In genomic region chr1:160377337-160378336, GRCm38 (mm10) we compare ENCODE assay signal across 8 mouse cellular contexts.
DNase-seq lines count a peak whose midpoint lies in the region; ATAC-seq and TF ChIP-seq lines count a peak whose summit lies in the region.

No protein-coding gene starts in this region.

- ATAC-seq in neural tube, embryonic 11.5 days (ENCODE audit: insufficient read depth, low FRiP score, low TSS enrichment) = no peak
- ATAC-seq in embryonic facial prominence, embryonic 15.5 days (ENCODE audit: insufficient number of reproducible peaks, low FRiP score, low TSS enrichment, low read depth) = peak; percentile 70
- ATAC-seq in kidney, postnatal 0 days (replicated peaks; ENCODE audit: low FRiP score, low read depth) = no peak
- no peak for ATAC-seq in liver, embryonic 14.5 days (ENCODE audit: insufficient read depth)

- H3K27me3 ChIP-seq in neural tube, embryonic 11.5 days (ENCODE audit: control insufficient read depth, insufficient read depth, low read length) = no peaks in the 10 kb centered on the region
- no peaks in the 10 kb centered on the region for H3K27me3 ChIP-seq in embryonic facial prominence, embryonic 15.5 days
- H3K27me3 ChIP-seq in kidney, postnatal 0 days (ENCODE audit: insufficient read depth, low read length) = no peaks in the 10 kb centered on the region
- no peaks in the 10 kb centered on the region for H3K27me3 ChIP-seq in liver, embryonic 14.5 days (ENCODE audit: control insufficient read depth, insufficient read depth, low read length)

- WGBS in neural tube, embryonic 11.5 days = 61% methylated on average over 10 of the region's 10 CpGs
- WGBS in bone marrow, adult 2 months = 54% methylated on average over 10 of the region's 10 CpGs
- 34% methylated on average over 10 of the region's 10 CpGs for WGBS in embryonic facial prominence, embryonic 15.5 days
- 54% methylated on average over 10 of the region's 10 CpGs for WGBS in kidney, postnatal 0 days
- WGBS in liver, embryonic 14.5 days (ENCODE audit: insufficient replicate concordance) = 62% methylated on average over 10 of the region's 10 CpGs

- peak; percentile 35 for DNase-seq in neural tube, embryonic 11.5 days (ENCODE audit: low spot score)
- no peak for DNase-seq in neural tube, embryonic 10.5 days (ENCODE audit: extremely low spot score, low spot score)
- DNase-seq in kidney, postnatal 0 days (ENCODE audit: low spot score) = peak; percentile 76
- DNase-seq in liver, embryonic 14.5 days (ENCODE audit: low read depth in 3 of 3, low spot score in 3 of 3) = no peak
- DNase-seq in ovary, postnatal 14 days (ENCODE audit: low spot score) = peak; percentile 27
- no peak for DNase-seq in urinary bladder, postnatal 25 days (ENCODE audit: low spot score)

- no peaks in the 10 kb centered on the region for H3K36me3 ChIP-seq in neural tube, embryonic 11.5 days (ENCODE audit: control insufficient read depth, insufficient read depth, low read length)
- H3K36me3 ChIP-seq in embryonic facial prominence, embryonic 15.5 days = no peaks in the 10 kb centered on the region
- no peaks in the 10 kb centered on the region for H3K36me3 ChIP-seq in kidney, postnatal 0 days (ENCODE audit: insufficient read depth, low read length)
- no peaks in the 10 kb centered on the region for H3K36me3 ChIP-seq in liver, embryonic 14.5 days (replicated peaks; ENCODE audit: control insufficient read depth, insufficient read depth, low read depth)

- TF ChIP-seq POLR2A in bone marrow, adult 2 months (IDR thresholded peaks at IDR 0.05; ENCODE audit: borderline replicate concordance, control insufficient read depth, low read depth, low read length) = no peak

- no peak for TF ChIP-seq EP300 in liver, embryonic 14.5 days (IDR thresholded peaks at IDR 0.05; ENCODE audit: low read depth)

- H3K27ac ChIP-seq in neural tube, embryonic 11.5 days (ENCODE audit: low read depth, low read length) = no peak overlapping the region
- H3K27ac ChIP-seq in bone marrow, adult 2 months (ENCODE audit: control insufficient read depth, insufficient read depth, low read depth, low read length, poor library complexity) = no peak overlapping the region
- H3K27ac ChIP-seq in embryonic facial prominence, embryonic 15.5 days (replicated peaks) = no peak overlapping the region
- H3K27ac ChIP-seq in kidney, postnatal 0 days = no peak overlapping the region
- H3K27ac ChIP-seq in liver, embryonic 14.5 days = no peak overlapping the region

- no peak overlapping the region for H3K9ac ChIP-seq in neural tube, embryonic 11.5 days (ENCODE audit: low read length)
- H3K9ac ChIP-seq in embryonic facial prominence, embryonic 15.5 days = no peak overlapping the region
- H3K9ac ChIP-seq in kidney, postnatal 0 days (ENCODE audit: low read depth, low read length) = no peak overlapping the region
- H3K9ac ChIP-seq in liver, embryonic 14.5 days (replicated peaks) = no peak overlapping the region

- peak; percentile 72 for TF ChIP-seq CTCF in bone marrow, adult 2 months (IDR thresholded peaks at IDR 0.05; ENCODE audit: control insufficient read depth, insufficient read depth, low read length)
- TF ChIP-seq CTCF in kidney, postnatal 0 days (IDR thresholded peaks at IDR 0.05; ENCODE audit: low read depth) = peak; percentile 85
- TF ChIP-seq CTCF in liver, embryonic 14.5 days (IDR thresholded peaks at IDR 0.05; ENCODE audit: low read depth) = peak; percentile 60

- H3K4me1 ChIP-seq in neural tube, embryonic 11.5 days (ENCODE audit: control insufficient read depth, insufficient read depth, low read length) = no peaks in the 10 kb centered on the region
- H3K4me1 ChIP-seq in bone marrow, adult 2 months (ENCODE audit: control insufficient read depth, insufficient read depth, low read length) = no peaks in the 10 kb centered on the region; the same call in 1 of the 2 replicates
- H3K4me1 ChIP-seq in embryonic facial prominence, embryonic 15.5 days = no peaks in the 10 kb centered on the region
- no peaks in the 10 kb centered on the region for H3K4me1 ChIP-seq in kidney, postnatal 0 days (replicated peaks; ENCODE audit: insufficient read depth, low read length)
- H3K4me1 ChIP-seq in liver, embryonic 14.5 days (replicated peaks; ENCODE audit: control insufficient read depth in 2 of 2, insufficient read depth in 2 of 2, low read length in 1 of 2) = peaks cover 0 to 5% of the 10 kb centered on the region in 2 experiments; a peak in 1 of 4 replicates

- no peak overlapping the region for H3K4me2 ChIP-seq in neural tube, embryonic 11.5 days (ENCODE audit: low read depth)
- no peak overlapping the region for H3K4me2 ChIP-seq in embryonic facial prominence, embryonic 15.5 days (replicated peaks)
- no peak overlapping the region for H3K4me2 ChIP-seq in kidney, postnatal 0 days (ENCODE audit: low read length)
- no peak overlapping the region for H3K4me2 ChIP-seq in liver, embryonic 14.5 days (ENCODE audit: low read depth)

- no peaks in the 10 kb centered on the region for H3K9me3 ChIP-seq in neural tube, embryonic 11.5 days (ENCODE audit: control insufficient read depth, low read length)
- no peaks in the 10 kb centered on the region for H3K9me3 ChIP-seq in embryonic facial prominence, embryonic 15.5 days (replicated peaks)
- H3K9me3 ChIP-seq in kidney, postnatal 0 days (replicated peaks; ENCODE audit: low read length) = no peaks in the 10 kb centered on the region
- no peaks in the 10 kb centered on the region for H3K9me3 ChIP-seq in liver, embryonic 14.5 days (ENCODE audit: control insufficient read depth, low read length)

- no peak overlapping the region for H3K4me3 ChIP-seq in neural tube, embryonic 11.5 days (ENCODE audit: low read depth, low read length)
- H3K4me3 ChIP-seq in bone marrow, adult 2 months (replicated peaks; ENCODE audit: control insufficient read depth, low read depth, low read length) = no peak overlapping the region
- H3K4me3 ChIP-seq in embryonic facial prominence, embryonic 15.5 days (replicated peaks) = no peak overlapping the region
- no peak overlapping the region for H3K4me3 ChIP-seq in kidney, postnatal 0 days (replicated peaks; ENCODE audit: low read depth, low read length)
- no peak overlapping the region for H3K4me3 ChIP-seq in liver, embryonic 14.5 days (ENCODE audit: insufficient read depth in 1 of 2, low read depth in 2 of 2, low read length in 2 of 2)

Comparison
In these comparisons a context has a peak if more than half of its experiments do, and no peak if none do; other contexts are left out.
1. DNase-seq: peak in neural tube, embryonic 11.5 days (single experiment), kidney, postnatal 0 days (single experiment) and ovary, postnatal 14 days (single experiment); none in neural tube, embryonic 10.5 days (single experiment), liver, embryonic 14.5 days (0 of 3) and urinary bladder, postnatal 25 days (single experiment).
2. Peak in every context shown above with its lines, with median percentiles within 50 percentile points of each other: CTCF ChIP-seq.